Mouse (Mus musculus) adrenal gland, adult 10 weeks (tissue): ENCODE results near the gene Krtap4-1. TPM values are rescaled to one million over a fixed set of nuclear protein-coding genes. Genes with fewer than 3 reads are reported as not detected.

Source experiments
- polyA plus RNA-seq: library from polyadenylated mRNA; stranded (reverse); fragments of 350-450 nt; fragmentation: Illumina TruSeq; extraction: RNeasy Lipid Tissue Mini Kit (QIAGEN cat#74804); gene quantifications from one replicate; pipeline ENCODE4 v1.2.3, GENCODE M21; 2014; ENCODE audit warnings: low read depth, low replicate concordance

Krtap4-1 gene
- polyA plus RNA-seq = not detected

DNA sequence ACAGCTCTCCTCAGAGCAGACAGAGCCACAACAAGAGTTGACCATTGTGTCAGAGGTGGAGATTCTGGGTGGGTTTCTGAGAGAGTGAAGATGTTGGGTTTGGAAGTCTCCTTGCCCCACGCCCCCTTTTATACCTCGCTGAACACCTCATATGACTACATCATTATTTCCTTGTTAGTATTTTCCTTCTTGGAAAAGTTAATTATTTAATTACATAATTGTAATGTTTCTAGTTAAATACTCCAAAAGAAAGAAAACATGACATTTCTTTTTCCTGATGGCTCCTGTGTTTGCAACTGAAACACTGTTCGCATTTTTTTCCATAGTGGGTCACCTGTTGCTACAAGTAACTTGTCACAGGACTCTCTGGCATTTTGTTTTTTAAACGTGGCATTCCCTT lies at the start of gene Krtap4-1:
Gene Krtap4-1 (minus strand): TSS at position 101 of the 400 bp plus-strand sequence.

DNA sequence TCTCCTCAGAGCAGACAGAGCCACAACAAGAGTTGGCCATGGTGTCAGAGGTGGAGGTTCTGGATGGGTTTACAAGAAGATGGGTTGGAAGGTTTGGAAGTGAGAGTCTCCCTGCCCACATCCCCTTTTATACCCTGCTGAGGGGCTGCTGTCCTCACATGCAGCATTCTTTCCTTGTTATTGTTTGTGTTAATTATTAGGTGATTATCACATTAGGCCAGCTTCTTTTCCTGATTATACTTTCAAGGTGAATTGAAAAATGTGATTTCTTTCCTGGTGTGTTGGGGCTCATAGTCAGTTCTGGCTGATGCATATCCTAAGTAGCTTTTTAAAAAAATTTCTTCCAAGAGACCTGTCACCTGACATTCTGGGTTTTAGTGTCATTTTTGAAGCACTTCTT lies 37.8 kb upstream of the Krtap4-1 start, which contains the start of gene Krtap4-6:
Gene Krtap4-6 (minus strand): TSS at position 101 of the 400 bp plus-strand sequence.

DNA sequence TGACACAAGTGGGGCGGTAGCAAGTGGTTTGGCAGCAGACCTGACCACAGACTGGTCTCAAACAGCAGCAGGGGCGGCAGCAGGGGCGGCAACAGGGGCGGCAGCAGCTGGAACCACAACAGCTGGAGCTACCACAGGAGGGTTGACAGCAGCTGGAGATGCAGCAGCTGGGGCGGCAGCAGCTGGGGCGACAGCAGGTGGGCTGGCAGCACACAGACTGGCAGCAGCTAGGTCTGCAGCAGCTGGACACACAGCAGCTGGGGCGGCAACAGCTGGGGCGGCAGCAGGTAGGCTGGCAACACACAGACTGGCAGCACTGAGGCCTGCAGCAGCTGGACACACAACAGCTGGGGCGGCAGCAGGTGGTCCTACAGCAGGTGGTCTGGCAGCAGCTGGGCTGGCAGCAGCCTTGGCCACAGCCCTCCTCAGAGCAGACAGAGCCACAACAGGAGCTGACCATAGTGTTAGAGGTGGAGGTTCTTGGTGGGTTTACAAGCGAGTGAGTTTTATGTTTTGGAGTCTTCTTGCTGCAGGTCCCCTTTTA lies 30.5 kb upstream of the Krtap4-1 start, which contains the start of gene Gm11563:
Gene Gm11563 (minus strand): TSS at position 494 of the 544 bp plus-strand sequence.

DNA sequence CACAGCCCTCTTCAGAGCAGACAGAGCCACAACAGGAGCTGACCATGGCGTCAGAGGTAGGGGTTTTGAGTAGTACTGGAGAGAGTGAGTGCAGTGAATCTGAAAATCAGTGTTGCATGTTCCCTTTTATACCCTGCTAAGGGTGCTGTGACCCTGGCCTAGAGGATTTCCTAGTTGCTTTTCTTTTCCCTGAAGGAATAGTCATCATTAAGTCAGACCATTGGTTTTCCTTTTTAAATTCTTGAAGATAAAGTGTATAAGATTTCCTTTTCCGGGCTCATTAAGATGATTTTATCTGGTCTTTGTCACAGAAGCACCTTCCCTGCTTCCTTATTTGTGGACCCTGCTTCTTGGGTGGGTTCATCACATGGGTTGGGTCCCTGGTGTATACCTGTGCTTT lies 22.1 kb upstream of the Krtap4-1 start, which contains the start of gene Gm11555:
Gene Gm11555 (minus strand): TSS at position 101 of the 400 bp plus-strand sequence.

DNA sequence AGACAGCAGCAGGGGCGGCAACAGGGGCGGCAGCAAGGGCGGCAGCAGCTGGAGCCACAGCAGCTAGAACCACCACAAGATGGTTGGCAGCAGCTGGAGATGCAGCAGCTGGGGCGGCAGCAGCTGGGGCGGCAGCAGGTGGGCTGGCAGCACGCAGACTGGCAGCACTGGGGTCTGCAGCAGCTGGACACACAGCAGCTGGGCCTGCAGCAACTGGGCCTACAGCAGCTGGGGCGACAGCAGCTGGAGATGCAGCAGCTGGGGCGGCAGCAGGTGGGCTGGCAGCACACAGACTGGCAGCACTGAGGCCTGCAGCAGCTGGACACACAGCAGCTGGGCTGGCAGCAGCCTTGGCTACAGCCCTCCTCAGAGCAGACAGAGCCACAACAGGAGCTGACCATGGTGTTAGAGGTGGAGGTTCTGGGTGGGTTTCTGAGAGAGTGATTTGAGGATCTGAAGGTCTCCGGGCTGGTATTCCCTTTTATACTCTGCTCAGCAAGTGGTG lies 15.6 kb upstream of the Krtap4-1 start, which contains the start of gene Krtap4-7:
Gene Krtap4-7 (minus strand): TSS at position 455 of the 505 bp plus-strand sequence.

DNA sequence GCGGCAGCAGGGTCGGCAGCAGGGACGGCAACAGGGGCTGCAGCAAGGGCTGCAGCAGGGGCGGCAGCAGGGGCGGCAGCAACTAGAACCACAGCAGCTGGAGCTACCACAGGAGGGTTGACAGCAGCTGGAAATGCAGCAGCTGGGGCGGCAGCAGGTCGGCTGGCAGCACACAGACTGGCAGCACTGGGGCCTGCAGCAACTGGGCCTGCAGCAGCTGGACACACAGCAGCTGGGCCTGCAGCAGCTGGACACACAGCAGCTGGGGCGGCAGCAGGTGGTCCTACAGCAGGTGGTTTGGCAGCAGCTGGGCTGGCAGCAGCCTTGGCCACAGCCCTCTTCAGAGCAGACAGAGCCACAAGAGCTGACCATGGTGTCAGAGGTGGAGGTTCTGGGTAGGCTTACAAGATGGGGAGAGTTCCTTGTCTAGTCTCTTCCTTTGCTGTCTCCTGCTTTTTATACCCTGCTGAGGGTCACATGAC lies 6.7 kb upstream of the Krtap4-1 start, which contains the start of gene Krtap4-2:
Gene Krtap4-2 (minus strand): TSS at position 432 of the 482 bp plus-strand sequence.

DNA sequence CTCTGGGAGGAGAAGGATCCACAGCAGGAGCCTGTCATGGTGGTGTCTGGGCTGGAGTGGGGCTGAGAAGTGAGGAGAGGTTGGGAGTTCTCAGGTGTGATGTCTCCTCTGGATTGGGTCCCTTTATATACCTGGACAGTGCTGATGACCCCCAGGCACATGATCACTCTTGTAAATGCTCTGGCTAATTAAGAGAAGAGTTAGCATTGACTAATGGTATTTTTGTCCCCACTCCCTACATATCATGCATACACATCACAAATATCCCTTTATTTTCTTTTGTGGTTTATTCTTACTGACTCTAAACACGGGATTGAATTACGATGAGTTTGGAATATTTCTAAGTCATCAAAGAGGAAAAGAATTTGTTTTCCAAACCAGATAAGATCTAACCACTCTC lies 7.7 kb downstream of the Krtap4-1 start, which contains the start of gene Gm11562:
Gene Gm11562 (minus strand): TSS at position 101 of the 400 bp plus-strand sequence.

DNA sequence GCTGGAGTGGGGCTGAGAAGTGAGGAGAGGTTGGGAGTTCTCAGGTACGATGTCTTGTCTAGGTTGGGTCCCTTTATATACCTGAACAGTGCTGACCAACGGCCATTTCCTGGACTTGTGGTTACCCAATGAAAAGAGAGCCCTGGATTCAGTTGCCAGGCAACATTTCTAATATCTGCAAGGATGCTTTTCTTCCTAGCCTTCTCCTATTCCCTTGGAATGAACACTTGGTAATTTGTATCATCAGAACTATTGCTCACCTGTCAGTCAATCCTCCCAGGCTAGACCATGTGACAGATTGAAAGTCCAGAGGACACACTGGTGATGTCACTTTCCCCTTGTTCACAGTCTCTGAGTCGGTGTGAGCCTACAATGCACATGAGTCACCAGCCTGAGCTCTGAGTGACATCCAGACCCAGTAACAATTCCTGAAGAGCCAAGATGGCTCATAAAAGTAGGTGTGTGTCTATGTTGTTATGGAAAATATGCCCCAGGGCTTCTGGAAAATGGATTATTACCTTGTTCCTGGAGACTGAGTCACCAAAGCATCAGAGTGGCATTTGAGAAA lies 13.2 kb downstream of the Krtap4-1 start, which contains the start of gene Krtap2-4:
Gene Krtap2-4 (minus strand): TSS at position 51 of the 568 bp plus-strand sequence.

DNA sequence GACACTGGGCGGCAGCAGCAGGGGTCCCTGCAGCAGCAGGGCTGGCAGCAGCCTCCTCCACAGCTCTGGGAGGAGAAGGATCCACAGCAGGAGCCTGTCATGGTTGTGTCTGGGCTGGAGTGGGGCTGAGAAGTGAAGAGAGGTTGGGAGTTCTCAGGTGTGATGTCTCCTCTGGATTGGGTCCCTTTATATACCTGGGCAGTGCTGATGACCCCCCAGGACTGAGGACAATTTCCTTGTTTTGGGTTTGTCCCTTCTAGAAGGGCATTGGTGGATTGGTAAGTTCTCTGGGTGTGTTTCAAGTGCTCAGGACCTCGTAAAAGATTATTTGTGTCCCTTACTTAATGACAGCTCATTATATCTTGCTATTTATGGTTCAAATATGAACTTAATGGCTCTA lies 17.9 kb downstream of the Krtap4-1 start, which contains the start of gene Gm11937:
Gene Gm11937 (minus strand): TSS at position 101 of the 400 bp plus-strand sequence.

DNA sequence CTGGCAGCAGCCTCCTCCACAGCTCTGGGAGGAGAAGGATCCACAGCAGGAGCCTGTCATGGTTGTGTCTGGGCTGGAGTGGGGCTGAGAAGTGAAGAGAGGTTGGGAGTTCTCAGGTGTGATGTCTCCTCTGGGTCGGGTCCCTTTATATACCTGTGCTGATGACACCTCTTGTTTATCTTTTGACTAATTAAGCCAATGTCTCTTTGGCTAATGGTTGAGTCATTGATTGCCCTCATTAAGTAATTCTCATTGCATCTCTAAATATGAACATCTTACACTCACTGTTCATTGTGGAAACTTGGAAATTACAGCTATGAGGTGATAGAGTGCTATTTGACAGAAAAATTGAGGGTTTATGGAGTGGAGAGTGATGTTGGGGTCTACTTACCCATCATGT lies 24.8 kb downstream of the Krtap4-1 start, which contains the start of gene Gm11938:
Gene Gm11938 (minus strand): TSS at position 101 of the 400 bp plus-strand sequence.

DNA sequence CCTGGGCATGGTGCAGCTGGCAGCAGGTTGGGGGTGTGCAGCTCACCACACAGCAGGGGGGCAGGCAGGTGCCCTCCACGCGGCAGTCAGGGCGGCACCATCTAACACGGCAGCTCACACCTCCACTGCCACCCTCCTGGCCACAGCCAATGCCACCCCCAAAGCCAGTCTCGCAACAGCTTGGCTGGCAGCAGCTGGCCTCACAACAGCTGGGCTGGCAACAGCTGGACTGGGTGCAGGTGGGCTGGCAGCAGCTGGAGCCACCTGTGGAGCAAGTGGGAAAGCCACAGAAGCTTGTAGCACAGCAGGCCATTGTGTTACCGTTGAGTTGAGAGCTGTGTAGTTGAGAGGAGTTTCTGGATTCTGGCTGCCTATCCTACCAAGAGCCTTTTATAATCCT lies 30.3 kb downstream of the Krtap4-1 start, which contains the start of gene Krtap9-3:
Gene Krtap9-3 (minus strand): TSS at position 364 of the 400 bp plus-strand sequence.

DNA sequence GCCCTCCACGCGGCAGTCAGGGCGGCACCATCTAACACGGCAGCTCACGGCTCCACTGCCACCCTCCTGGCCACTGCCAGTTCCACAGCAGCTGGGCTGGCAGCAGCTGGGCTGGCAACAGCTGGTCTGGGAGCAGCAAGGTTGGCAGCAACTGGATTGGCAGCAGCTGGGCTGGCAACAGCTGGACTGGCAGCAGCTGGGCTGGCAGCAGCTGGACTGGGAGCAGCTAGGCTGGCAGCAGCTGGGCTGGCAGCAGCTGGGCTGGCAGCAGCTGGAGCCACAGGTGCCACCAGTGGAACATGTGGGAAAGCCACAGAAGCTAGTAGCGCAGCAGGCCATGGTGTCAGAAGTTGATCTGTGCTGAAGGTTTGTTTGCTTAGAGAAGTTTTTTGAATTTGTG lies 37.1 kb downstream of the Krtap4-1 start, which contains the start of gene Krtap1-3:
Gene Krtap1-3 (minus strand): TSS at position 359 of the 400 bp plus-strand sequence.

DNA sequence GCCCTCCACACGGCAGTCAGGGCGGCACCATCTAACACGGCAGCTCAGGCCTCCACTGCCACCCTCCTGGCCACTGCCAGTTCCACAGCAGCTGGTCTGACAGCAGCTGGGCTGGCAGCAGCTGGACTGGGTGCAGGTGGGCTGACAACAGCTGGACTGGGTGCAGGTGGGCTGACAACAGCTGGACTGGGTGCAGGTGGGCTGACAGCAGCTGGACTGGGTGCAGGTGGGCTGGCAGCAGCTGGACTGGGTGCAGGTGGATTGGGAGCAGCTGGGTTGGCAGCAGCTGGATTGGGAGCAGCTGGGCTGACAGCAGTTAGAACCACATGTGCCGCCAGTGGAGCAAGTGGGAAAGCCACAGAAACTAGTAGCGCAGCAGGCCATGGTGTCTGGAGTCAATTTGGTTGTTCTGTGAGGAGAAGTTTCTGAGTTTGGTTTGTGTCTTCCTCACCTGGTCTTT lies 44.8 kb downstream of the Krtap4-1 start, which contains the start of gene Krtap1-4:
Gene Krtap1-4 (minus strand): TSS at position 410 of the 460 bp plus-strand sequence.

DNA sequence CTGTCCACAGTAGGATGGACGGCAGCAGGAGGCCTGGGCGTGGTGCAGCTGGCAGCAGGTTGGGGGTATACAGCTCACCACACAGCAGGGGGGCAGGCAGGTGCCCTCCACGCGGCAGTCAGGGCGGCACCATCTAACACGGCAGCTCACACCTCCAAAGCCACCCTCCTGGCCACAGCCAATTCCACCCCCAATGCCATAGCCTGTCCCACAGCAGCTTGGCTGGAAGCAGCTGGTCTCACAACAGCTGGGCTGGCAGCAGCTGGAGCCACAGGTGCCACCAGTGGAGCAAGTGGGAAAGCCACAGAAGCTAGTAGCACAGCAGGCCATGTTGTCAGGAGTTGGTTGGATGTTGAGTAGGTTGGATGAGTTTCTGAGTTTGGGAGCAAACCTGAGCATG lies 47.4 kb downstream of the Krtap4-1 start, which contains the start of gene Krtap1-5:
Gene Krtap1-5 (minus strand): TSS at position 381 of the 400 bp plus-strand sequence.

Other genes with a start within 250 kb of the Krtap4-1 start
- gene Krt10, start 238.9 kb downstream of the Krtap4-1 start, polyA plus RNA-seq = 14.8 TPM
- gene Krt12, start 206.0 kb downstream of the Krtap4-1 start, polyA plus RNA-seq = not detected
- not detected for gene Krt20, start 190.1 kb downstream of the Krtap4-1 start, polyA plus RNA-seq
- gene Krt23, start 135.1 kb downstream of the Krtap4-1 start, polyA plus RNA-seq = not detected
- gene Krt39, start 106.9 kb downstream of the Krtap4-1 start, polyA plus RNA-seq = not detected
- not detected for gene Krt40, start 85.1 kb downstream of the Krtap4-1 start, polyA plus RNA-seq
- not detected for gene Krtap3-3, start 77.4 kb downstream of the Krtap4-1 start, polyA plus RNA-seq
- gene Krtap3-2, start 71.4 kb downstream of the Krtap4-1 start, polyA plus RNA-seq = not detected
- not detected for gene Gm11939, start 68.8 kb downstream of the Krtap4-1 start, polyA plus RNA-seq
- gene Krtap3-1, start 61.6 kb downstream of the Krtap4-1 start, polyA plus RNA-seq = not detected
- gene Krtap1-5, start 47.2 kb downstream of the Krtap4-1 start, polyA plus RNA-seq = not detected
- not detected for gene Krtap1-4, start 44.6 kb downstream of the Krtap4-1 start, polyA plus RNA-seq
- gene Krtap1-3, start 36.9 kb downstream of the Krtap4-1 start, polyA plus RNA-seq = not detected
- not detected for gene Krtap9-3, start 30.1 kb downstream of the Krtap4-1 start, polyA plus RNA-seq
- not detected for gene Gm11938, start 24.9 kb downstream of the Krtap4-1 start, polyA plus RNA-seq
- not detected for gene Gm11937, start 18.0 kb downstream of the Krtap4-1 start, polyA plus RNA-seq
- not detected for gene Krtap2-4, start 13.4 kb downstream of the Krtap4-1 start, polyA plus RNA-seq
- not detected for gene Gm11562, start 7.8 kb downstream of the Krtap4-1 start, polyA plus RNA-seq
- not detected for gene Krtap4-2, start 6.8 kb upstream of the Krtap4-1 start, polyA plus RNA-seq
- gene Krtap4-7, start 15.9 kb upstream of the Krtap4-1 start, polyA plus RNA-seq = not detected
- not detected for gene Gm11555, start 22.0 kb upstream of the Krtap4-1 start, polyA plus RNA-seq
- gene Gm11563, start 30.7 kb upstream of the Krtap4-1 start, polyA plus RNA-seq = not detected
- not detected for gene Krtap4-6, start 37.7 kb upstream of the Krtap4-1 start, polyA plus RNA-seq
- gene Gm14190, start 62.5 kb upstream of the Krtap4-1 start, polyA plus RNA-seq = not detected
- not detected for gene Gm14180, start 106.1 kb upstream of the Krtap4-1 start, polyA plus RNA-seq
- not detected for gene Gm11595, start 144.7 kb upstream of the Krtap4-1 start, polyA plus RNA-seq
- gene Krtap4-8, start 152.5 kb upstream of the Krtap4-1 start, polyA plus RNA-seq = not detected
- gene Krtap4-9, start 157.0 kb upstream of the Krtap4-1 start, polyA plus RNA-seq = not detected
- not detected for gene Gm11596, start 165.2 kb upstream of the Krtap4-1 start, polyA plus RNA-seq
- gene Gm11569, start 170.7 kb upstream of the Krtap4-1 start, polyA plus RNA-seq = not detected
- gene Gm11554, start 176.2 kb upstream of the Krtap4-1 start, polyA plus RNA-seq = not detected
- gene Krtap4-13, start 181.7 kb upstream of the Krtap4-1 start, polyA plus RNA-seq = not detected
- gene Gm11564, start 187.4 kb upstream of the Krtap4-1 start, polyA plus RNA-seq = not detected
- gene 2300003K06Rik, start 209.8 kb upstream of the Krtap4-1 start, polyA plus RNA-seq = not detected
- gene Krtap4-16, start 223.4 kb upstream of the Krtap4-1 start, polyA plus RNA-seq = not detected
- not detected for gene Gm11568, start 229.7 kb upstream of the Krtap4-1 start, polyA plus RNA-seq
- gene Gm11559, start 236.2 kb upstream of the Krtap4-1 start, polyA plus RNA-seq = not detected
- gene Krtap9-1, start 245.2 kb upstream of the Krtap4-1 start, polyA plus RNA-seq = not detected